Mouse (Mus musculus): ENCODE results near the gene Lrit2. TPM values are rescaled to one million over a fixed set of nuclear protein-coding genes. Genes with fewer than 3 reads are reported as not detected.

Gene Lrit2
- polyA plus RNA-seq, 1 experiment from 2014 or later: not detected

GRCm38 (mm10) chr14:37094436-37094835 is 26.7 kb downstream of the Lrit2 start:
- WGBS: 82% methylated on average over 6 of the region's 6 CpGs

GRCm38 (mm10) chr14:37095556-37095955 is 27.8 kb downstream of the Lrit2 start:
- Histone ChIP-seq H3K27me3 (replicated peaks; ENCODE audit: low read depth, poor library complexity, severe bottlenecking) (peaks cover 47% of the 10 kb centered on the region), H3K36me3 (replicated peaks) (no peaks in the 10 kb centered on the region), H3K4me3 (no peak overlapping the region), H3K4me1 (peaks cover 12% of the 10 kb centered on the region), H3K9me3 (no peaks in the 10 kb centered on the region), H3K27ac (replicated peaks) (no peak overlapping the region)
- WGBS: 90% methylated on average over 4 of the region's 4 CpGs
- no peak for DNase-seq (ENCODE audit: low spot score)

More at GRCm38 (mm10) chr14:37094436-37094835, 26.7 kb downstream of the Lrit2 start:
- Histone ChIP-seq H3K36me3 (replicated peaks) (no peaks in the 10 kb centered on the region), H3K4me3 (no peak overlapping the region), H3K4me1 (peaks cover 12% of the 10 kb centered on the region), H3K27me3 (replicated peaks; ENCODE audit: low read depth, poor library complexity, severe bottlenecking) (peaks cover 41% of the 10 kb centered on the region), H3K27ac (replicated peaks) (no peak overlapping the region), H3K9me3 (no peaks in the 10 kb centered on the region)
- no peak for DNase-seq (ENCODE audit: low spot score)

GRCm38 (mm10) chr14:37097956-37098530 is 30.3 kb downstream of the Lrit2 start, which contains the start of gene Cdhr1:
Cdhr1 (minus strand) TSS chr14:37098347.
- Histone ChIP-seq H3K27ac (replicated peaks) (peak within 1 kb of the TSS; percentile 40; the same call in 1 of the 2 replicates), H3K4me3 (peak within 1 kb of the TSS; percentile 53), H3K27me3 (replicated peaks; ENCODE audit: low read depth, poor library complexity, severe bottlenecking) (peaks cover 47% of the 10 kb centered on the region), H3K4me1 (peaks cover 12% of the 10 kb centered on the region), H3K9me3 (no peaks in the 10 kb centered on the region), H3K36me3 (replicated peaks) (no peaks in the 10 kb centered on the region)
- DNase-seq (ENCODE audit: low spot score): peak; percentile 64
- WGBS: under 1% methylated on average over 30 of the region's 30 CpGs

- no peaks in the 10 kb centered on the region for H3K9me3 ChIP-seq
- H3K4me1 ChIP-seq: peaks cover 9% of the 10 kb centered on the region
- no peaks in the 10 kb centered on the region for H3K36me3 ChIP-seq (replicated peaks)
- no peak overlapping the region for H3K27ac ChIP-seq (replicated peaks)
- no peak overlapping the region for H3K4me3 ChIP-seq
- no peak for DNase-seq (ENCODE audit: low spot score)
- 70% methylated on average over 5 of the region's 5 CpGs for WGBS
- peaks cover 35% of the 10 kb centered on the region for H3K27me3 ChIP-seq (replicated peaks; ENCODE audit: low read depth, poor library complexity, severe bottlenecking)
These were observed 33.8 kb downstream of the Lrit2 start for GRCm38 (mm10) chr14:37101531-37101930.

- H3K4me3 ChIP-seq: no peak overlapping the region
- H3K4me1 ChIP-seq: peaks cover 9% of the 10 kb centered on the region
- no peak for DNase-seq (ENCODE audit: low spot score)
- H3K27ac ChIP-seq (replicated peaks): no peak overlapping the region
- H3K36me3 ChIP-seq (replicated peaks): no peaks in the 10 kb centered on the region
- H3K27me3 ChIP-seq (replicated peaks; ENCODE audit: low read depth, poor library complexity, severe bottlenecking): peaks cover 25% of the 10 kb centered on the region
- WGBS: 82% methylated on average over 3 of the region's 3 CpGs
- H3K9me3 ChIP-seq: no peaks in the 10 kb centered on the region
These were observed 34.8 kb downstream of the Lrit2 start for GRCm38 (mm10) chr14:37102484-37102883.

- Histone ChIP-seq H3K36me3 (replicated peaks) (no peaks in the 10 kb centered on the region), H3K4me3 (no peak overlapping the region), H3K9me3 (no peaks in the 10 kb centered on the region), H3K27ac (replicated peaks) (no peak overlapping the region), H3K4me1 (no peaks in the 10 kb centered on the region), H3K27me3 (replicated peaks; ENCODE audit: low read depth, poor library complexity, severe bottlenecking) (peaks cover 3% of the 10 kb centered on the region; the same call in 1 of the 2 replicates)
- DNase-seq (ENCODE audit: low spot score): no peak
- 67% methylated on average over 5 of the region's 5 CpGs for WGBS
These were observed 37.0 kb downstream of the Lrit2 start for GRCm38 (mm10) chr14:37104747-37105146.

GRCm38 (mm10) chr14:37105846-37106245 is 38.1 kb downstream of the Lrit2 start:
- no peak for DNase-seq (ENCODE audit: low spot score)
- Histone ChIP-seq H3K27ac (replicated peaks) (no peak overlapping the region), H3K36me3 (replicated peaks) (no peaks in the 10 kb centered on the region), H3K4me1 (no peaks in the 10 kb centered on the region), H3K4me3 (no peak overlapping the region), H3K9me3 (no peaks in the 10 kb centered on the region), H3K27me3 (replicated peaks; ENCODE audit: low read depth, poor library complexity, severe bottlenecking) (no peaks in the 10 kb centered on the region)
- WGBS: 49% methylated on average over 7 of the region's 7 CpGs

GRCm38 (mm10) chr14:37109460-37109859 is 41.7 kb downstream of the Lrit2 start:
- H3K27ac ChIP-seq (replicated peaks): no peak overlapping the region
- WGBS: 88% methylated on average over 8 of the region's 8 CpGs
- no peaks in the 10 kb centered on the region for H3K9me3 ChIP-seq
- DNase-seq (ENCODE audit: low spot score): no peak
- H3K36me3 ChIP-seq (replicated peaks): no peaks in the 10 kb centered on the region
- H3K4me3 ChIP-seq: no peak overlapping the region
- no peaks in the 10 kb centered on the region for H3K4me1 ChIP-seq
- H3K27me3 ChIP-seq (replicated peaks; ENCODE audit: low read depth, poor library complexity, severe bottlenecking): no peaks in the 10 kb centered on the region

GRCm38 (mm10) chr14:37109975-37110374 is 42.2 kb downstream of the Lrit2 start:
- no peak overlapping the region for H3K4me3 ChIP-seq
- H3K27ac ChIP-seq (replicated peaks): no peak overlapping the region
- no peaks in the 10 kb centered on the region for H3K4me1 ChIP-seq
- no peak for DNase-seq (ENCODE audit: low spot score)
- 69% methylated on average over 9 of the region's 9 CpGs for WGBS
- H3K27me3 ChIP-seq (replicated peaks; ENCODE audit: low read depth, poor library complexity, severe bottlenecking): no peaks in the 10 kb centered on the region
- no peaks in the 10 kb centered on the region for H3K36me3 ChIP-seq (replicated peaks)
- no peaks in the 10 kb centered on the region for H3K9me3 ChIP-seq

GRCm38 (mm10) chr14:37110456-37110855 is 42.7 kb downstream of the Lrit2 start:
- Histone ChIP-seq H3K27ac (replicated peaks) (no peak overlapping the region), H3K27me3 (replicated peaks; ENCODE audit: low read depth, poor library complexity, severe bottlenecking) (no peaks in the 10 kb centered on the region), H3K4me1 (no peaks in the 10 kb centered on the region), H3K36me3 (replicated peaks) (no peaks in the 10 kb centered on the region), H3K4me3 (no peak overlapping the region), H3K9me3 (no peaks in the 10 kb centered on the region)
- 92% methylated on average over 2 of the region's 2 CpGs for WGBS
- DNase-seq (ENCODE audit: low spot score): no peak

- DNase-seq (ENCODE audit: low spot score): no peak
- Histone ChIP-seq H3K36me3 (replicated peaks) (no peaks in the 10 kb centered on the region), H3K4me3 (no peak overlapping the region)
These were observed 43.6 kb downstream of the Lrit2 start for GRCm38 (mm10) chr14:37111371-37111770.

GRCm38 (mm10) chr14:37112931-37113330 is 45.2 kb downstream of the Lrit2 start:
- H3K27me3 ChIP-seq (replicated peaks; ENCODE audit: low read depth, poor library complexity, severe bottlenecking): no peaks in the 10 kb centered on the region
- no peaks in the 10 kb centered on the region for H3K4me1 ChIP-seq
- H3K36me3 ChIP-seq (replicated peaks): no peaks in the 10 kb centered on the region
- H3K27ac ChIP-seq (replicated peaks): no peak overlapping the region
- no peaks in the 10 kb centered on the region for H3K9me3 ChIP-seq
- 92% methylated on average over 7 of the region's 7 CpGs for WGBS
- DNase-seq (ENCODE audit: low spot score): no peak
- H3K4me3 ChIP-seq: no peak overlapping the region

More at GRCm38 (mm10) chr14:37111371-37111770, 43.6 kb downstream of the Lrit2 start:
- H3K4me1 ChIP-seq: no peaks in the 10 kb centered on the region
- no peak overlapping the region for H3K27ac ChIP-seq (replicated peaks)
- H3K27me3 ChIP-seq (replicated peaks; ENCODE audit: low read depth, poor library complexity, severe bottlenecking): no peaks in the 10 kb centered on the region
- no peaks in the 10 kb centered on the region for H3K9me3 ChIP-seq

GRCm38 (mm10) chr14:37113922-37114321 is 46.2 kb downstream of the Lrit2 start, which contains the start of gene 2610528A11Rik:
2610528A11Rik (minus strand) TSS chr14:37114022.
- H3K9me3 ChIP-seq: no peaks in the 10 kb centered on the region
- H3K4me1 ChIP-seq: no peaks in the 10 kb centered on the region
- WGBS: 73% methylated on average over 3 of the region's 3 CpGs
- H3K27me3 ChIP-seq (replicated peaks; ENCODE audit: low read depth, poor library complexity, severe bottlenecking): no peaks in the 10 kb centered on the region
- no peak within 1 kb of the TSS for H3K27ac ChIP-seq (replicated peaks)
- DNase-seq (ENCODE audit: low spot score): no peak
- H3K36me3 ChIP-seq (replicated peaks): peaks cover 8% of the 10 kb centered on the region
- H3K4me3 ChIP-seq: no peak within 1 kb of the TSS

Measured in embryonic facial prominence, embryonic 10.5 days (tissue).